Mouse (Mus musculus) thymus, postnatal 4 days (tissue): ENCODE data around the gene AI413582.
A peak's percentile ranks its signal among the peaks of the same experiment; 100 is the strongest.

ENCODE experiments used
- DNase-seq: peaks from one replicate; pipeline ENCODE4 v3.0.0; 2021

Gene AI413582

GRCm38 (mm10) chr17:27554062-27554960, 11.2 kb downstream of the AI413582 start:
- peak; percentile 36 for DNase-seq

GRCm38 (mm10) chr17:27552215-27553201, 13.0 kb downstream of the AI413582 start:
- DNase-seq = no peak

GRCm38 (mm10) chr17:27551393-27551940, 14.1 kb downstream of the AI413582 start:
- no peak for DNase-seq

GRCm38 (mm10) chr17:27549234-27549633, 16.3 kb downstream of the AI413582 start:
- no peak for DNase-seq

GRCm38 (mm10) chr17:27547253-27547868, 18.2 kb downstream of the AI413582 start:
- DNase-seq = no peak

GRCm38 (mm10) chr17:27546574-27547085, 18.9 kb downstream of the AI413582 start:
- no peak for DNase-seq

GRCm38 (mm10) chr17:27545991-27546390, 19.6 kb downstream of the AI413582 start:
- peak; percentile 68 for DNase-seq

GRCm38 (mm10) chr17:27544551-27544950, 21.0 kb downstream of the AI413582 start:
- DNase-seq = peak; percentile 4

- DNase-seq = no peak
These were observed 23.6 kb downstream of the AI413582 start for GRCm38 (mm10) chr17:27541984-27542383.

- no peak for DNase-seq
These were observed 24.3 kb downstream of the AI413582 start for GRCm38 (mm10) chr17:27541261-27541660.

- peak; percentile 97 for DNase-seq
These were observed 30.8 kb downstream of the AI413582 start for GRCm38 (mm10) chr17:27534718-27535117.

- DNase-seq = peak; percentile 42
These were observed 32.2 kb downstream of the AI413582 start for GRCm38 (mm10) chr17:27533354-27533753.

- no peak for DNase-seq
These were observed 33.5 kb downstream of the AI413582 start for GRCm38 (mm10) chr17:27532095-27532494.

- no peak for DNase-seq
These were observed 36.8 kb downstream of the AI413582 start for GRCm38 (mm10) chr17:27528767-27529166.

GRCm38 (mm10) chr17:27528030-27528429, 37.5 kb downstream of the AI413582 start:
- DNase-seq = no peak

GRCm38 (mm10) chr17:27527188-27527587, 38.4 kb downstream of the AI413582 start:
- no peak for DNase-seq

- no peak for DNase-seq
These were observed 42.4 kb downstream of the AI413582 start for GRCm38 (mm10) chr17:27523121-27523520.

GRCm38 (mm10) chr17:27521303-27521702, 44.3 kb downstream of the AI413582 start, which contains the start of gene Grm4:
TSS of gene Grm4 (minus strand) at chr17:27521403.
- no peak for DNase-seq

- DNase-seq = peak; percentile 81
These were observed 45.0 kb downstream of the AI413582 start for GRCm38 (mm10) chr17:27520557-27520956.

- DNase-seq = no peak
These were observed 46.6 kb downstream of the AI413582 start for GRCm38 (mm10) chr17:27518700-27519595.

GRCm38 (mm10) chr17:27518296-27518695, 47.3 kb downstream of the AI413582 start:
- DNase-seq = no peak
